Mouse (Mus musculus) lung, embryonic 14.5 days (tissue): Measurements from ENCODE around the gene Kif5a. TPM values are rescaled to one million over a fixed set of nuclear protein-coding genes. Genes with fewer than 3 reads are reported as not detected.

Experiments used
- ATAC-seq: fragments of 200-750 bp; cut with Nextera tagmentation; 2 replicates; pipeline ENCODE4 v1.8.0; 2017; ENCODE audit warnings: mild to moderate bottlenecking, moderate TSS enrichment, moderate library complexity; ENCODE audit not compliant: insufficient read depth
- DNase-seq: peaks from one replicate; pipeline ENCODE4 v3.0.0-alpha.2; 2015
- H3K27ac ChIP-seq: fragments of 300-500 bp; sonication (generic); 2 replicates; pipeline ENCODE4 v1.5.1; 2014; ENCODE audit warnings: low read depth, mild to moderate bottlenecking, moderate library complexity
- H3K27me3 ChIP-seq: fragments of 300-500 bp; sonication (generic); 2 replicates; pipeline ENCODE4 v1.6.1; 2014; ENCODE audit warnings: low read length, control low read depth; ENCODE audit not compliant: insufficient read depth
- H3K36me3 ChIP-seq: fragments of 300-500 bp; sonication (generic); 2 replicates; pipeline ENCODE4 v1.6.1; 2014; ENCODE audit warnings: control low read depth; ENCODE audit not compliant: insufficient read depth
- H3K4me1 ChIP-seq: fragments of 300-500 bp; sonication (generic); 2 replicates; pipeline ENCODE4 v1.6.1; 2014; ENCODE audit warnings: antibody characterized with exemption, control low read depth; ENCODE audit not compliant: insufficient read depth
- H3K4me2 ChIP-seq: fragments of 300-500 bp; sonication (generic); 2 replicates; pipeline ENCODE4 v1.6.1; 2014; ENCODE audit warnings: mild to moderate bottlenecking
- H3K4me3 ChIP-seq: fragments of 300-500 bp; sonication (generic); 2 replicates; pipeline ENCODE4 v1.5.1; 2014; ENCODE audit warnings: low read depth, low read length
- H3K9ac ChIP-seq: fragments of 300-500 bp; sonication (generic); 2 replicates; pipeline ENCODE4 v1.6.1; 2014
- H3K9me3 ChIP-seq: fragments of 300-500 bp; sonication (generic); 2 replicates; pipeline ENCODE4 v1.6.1; 2016; ENCODE audit warnings: low read depth, low read length, control low read depth
- CTCF ChIP-seq: IDR thresholded peaks from 2 replicates; pipeline ENCODE4 v1.5.1; 2016; ENCODE audit warnings: antibody characterized with exemption, low read depth
- WGBS: fragments of 180-500 bp; shearing (Covaris S2); extraction: QIAGEN DNeasy Blood & Tissue Kit; methylation state at CpG from one replicate; pipeline ENCODE4 v1.1.7; 2014; 5-methylcytosine and 5-hydroxymethylcytosine counted together
- polyA plus RNA-seq: library from polyadenylated mRNA; unstranded; fragments of >200 nt; fragmentation: Nextera tagmentation; extraction: Ambion mirVana; gene quantifications from 2 replicates; pipeline ENCODE4 v1.2.1, GENCODE M21; 2014

Kif5a gene
- polyA plus RNA-seq, 1 experiment from 2014 or later = 0.64 TPM

GRCm38 (mm10) chr10:127218339-127218738 is 44.8 kb downstream of the Kif5a start:
- Histone ChIP-seq H3K9ac (no peak overlapping the region), H3K4me1 (no peaks in the 10 kb centered on the region), H3K27ac (no peak overlapping the region), H3K9me3 (no peaks in the 10 kb centered on the region), H3K36me3 (no peaks in the 10 kb centered on the region), H3K27me3 (no peaks in the 10 kb centered on the region), H3K4me2 (no peak overlapping the region), H3K4me3 (no peak overlapping the region)
- no peak for ATAC-seq
- DNase-seq = no peak
- no peak for TF ChIP-seq CTCF
- 91% methylated on average over 2 of the region's 2 CpGs for WGBS

DNA sequence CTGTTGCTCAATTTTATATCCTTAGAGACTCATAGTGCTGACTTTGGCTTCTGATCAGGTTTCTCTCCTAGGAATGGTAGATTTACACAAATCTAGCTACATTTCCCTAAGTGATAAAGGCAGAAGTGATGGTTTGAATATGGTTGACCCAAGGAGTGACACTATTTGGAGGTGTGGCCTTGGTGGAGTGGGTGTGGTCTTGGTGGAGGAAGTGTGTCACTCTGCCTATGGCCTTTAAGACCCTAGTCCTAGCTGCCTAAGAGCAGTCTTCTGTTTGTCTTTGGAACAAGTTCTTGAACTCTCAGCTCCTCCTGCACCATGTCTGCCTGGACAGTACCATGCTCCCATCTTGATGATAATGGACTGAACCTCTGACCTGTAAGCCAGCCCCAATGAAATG is 46.0 kb downstream of the Kif5a start:
- H3K36me3 ChIP-seq = no peaks in the 10 kb centered on the region
- no peaks in the 10 kb centered on the region for H3K4me1 ChIP-seq
- no peaks in the 10 kb centered on the region for H3K9me3 ChIP-seq
- no peaks in the 10 kb centered on the region for H3K27me3 ChIP-seq
- H3K9ac ChIP-seq = no peak overlapping the region
- H3K4me2 ChIP-seq = no peak overlapping the region
- TF ChIP-seq CTCF = no peak
- no peak overlapping the region for H3K27ac ChIP-seq
- ATAC-seq (no peak), DNase-seq (no peak)
- no peak overlapping the region for H3K4me3 ChIP-seq

GRCm38 (mm10) chr10:127216456-127216855 is 46.7 kb downstream of the Kif5a start:
- H3K36me3 ChIP-seq = no peaks in the 10 kb centered on the region
- H3K27ac ChIP-seq = no peak overlapping the region
- no peak for TF ChIP-seq CTCF
- ATAC-seq (no peak), DNase-seq (no peak)
- H3K4me2 ChIP-seq = no peak overlapping the region
- no peaks in the 10 kb centered on the region for H3K4me1 ChIP-seq
- H3K4me3 ChIP-seq = no peak overlapping the region
- no peak overlapping the region for H3K9ac ChIP-seq
- H3K9me3 ChIP-seq = no peaks in the 10 kb centered on the region
- no peaks in the 10 kb centered on the region for H3K27me3 ChIP-seq
- 91% methylated on average over 11 of the region's 11 CpGs for WGBS

DNA sequence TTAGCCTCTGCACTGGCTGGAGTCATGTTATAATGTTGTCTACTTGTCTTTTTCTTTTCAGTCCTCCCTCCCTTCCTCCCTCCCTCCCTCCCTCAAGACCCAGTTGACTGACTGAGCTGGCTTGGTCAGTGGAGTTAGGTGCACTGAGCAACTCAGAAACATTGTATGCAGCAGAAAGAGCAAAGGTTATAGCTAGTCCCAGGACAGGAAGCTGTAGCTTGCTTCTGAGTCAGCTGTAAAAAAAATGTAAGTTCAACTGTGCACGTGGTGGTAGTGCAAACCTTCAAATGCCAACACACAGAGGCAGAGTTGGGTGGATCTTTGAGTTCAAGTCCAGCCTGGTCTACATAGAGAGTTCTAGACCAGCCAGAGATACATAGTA is 48.7 kb downstream of the Kif5a start:
- 42% methylated on average over 1 of the region's 1 CpGs for WGBS

GRCm38 (mm10) chr10:127213704-127214421 is 49.3 kb downstream of the Kif5a start:
- ATAC-seq (no peak), DNase-seq (no peak)
- Histone ChIP-seq H3K27ac (no peak overlapping the region), H3K9ac (no peak overlapping the region), H3K36me3 (no peaks in the 10 kb centered on the region), H3K4me3 (no peak overlapping the region), H3K27me3 (no peaks in the 10 kb centered on the region), H3K9me3 (no peaks in the 10 kb centered on the region), H3K4me2 (no peak overlapping the region), H3K4me1 (no peaks in the 10 kb centered on the region)
- 76% methylated on average over 13 of the region's 13 CpGs for WGBS
- TF ChIP-seq CTCF = no peak

More for the DNA sequence above, 48.7 kb downstream of the Kif5a start:
- Histone ChIP-seq H3K27me3 (no peaks in the 10 kb centered on the region), H3K4me2 (no peak overlapping the region), H3K9ac (no peak overlapping the region), H3K4me3 (no peak overlapping the region), H3K27ac (no peak overlapping the region), H3K36me3 (no peaks in the 10 kb centered on the region), H3K4me1 (no peaks in the 10 kb centered on the region), H3K9me3 (no peaks in the 10 kb centered on the region)
- DNase-seq (no peak), ATAC-seq (no peak)
- TF ChIP-seq CTCF = no peak

DNA sequence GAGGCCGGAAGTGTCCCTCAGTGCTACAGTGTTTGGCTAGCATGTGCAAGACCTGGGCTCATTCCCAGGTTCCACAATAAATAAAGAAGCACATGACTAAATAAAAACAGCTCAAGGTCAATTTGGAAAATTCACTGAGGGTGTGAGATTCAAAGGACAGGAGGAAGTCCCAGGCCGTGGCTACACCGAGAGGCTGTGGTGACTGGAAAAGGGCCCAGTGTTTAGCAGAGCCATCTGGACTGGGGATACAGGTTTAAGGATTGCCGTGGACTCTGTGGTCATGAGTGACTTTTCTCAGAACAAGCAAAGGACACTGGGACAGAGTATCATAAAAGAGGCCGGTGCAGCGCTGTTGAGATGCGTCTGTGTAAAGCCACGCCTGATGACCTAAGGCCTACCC is 49.9 kb downstream of the Kif5a start:
- H3K4me3 ChIP-seq = no peak overlapping the region
- H3K4me2 ChIP-seq = no peak overlapping the region
- H3K9me3 ChIP-seq = no peaks in the 10 kb centered on the region
- no peak overlapping the region for H3K9ac ChIP-seq
- peaks cover 5% of the 10 kb centered on the region; the same call in 1 of the 2 replicates for H3K36me3 ChIP-seq
- H3K4me1 ChIP-seq = no peaks in the 10 kb centered on the region
- TF ChIP-seq CTCF = no peak
- H3K27ac ChIP-seq = no peak overlapping the region
- no peak for DNase-seq
- WGBS = 84% methylated on average over 8 of the region's 8 CpGs
- no peak for ATAC-seq
- no peaks in the 10 kb centered on the region for H3K27me3 ChIP-seq

- Histone ChIP-seq H3K4me2 (peak within 1 kb of the TSS; percentile 91), H3K9me3 (no peaks in the 10 kb centered on the region), H3K4me3 (peak within 1 kb of the TSS; percentile 81), H3K27ac (0 out of 2 replicates have a peak within 1 kb of the TSS, but pooled peaks have one; percentile 14), H3K27me3 (no peaks in the 10 kb centered on the region), H3K4me1 (no peaks in the 10 kb centered on the region), H3K36me3 (peaks cover 19% of the 10 kb centered on the region), H3K9ac (peak within 1 kb of the TSS; percentile 75)
- ATAC-seq (peak; percentile 98), DNase-seq (peak; percentile 91)
- WGBS = 1% methylated on average over 47 of the region's 47 CpGs
- TF ChIP-seq CTCF = no peak
These were observed 51.7 kb downstream of the Kif5a start, which contains the start of gene Pip4k2c for GRCm38 (mm10) chr10:127211414-127211854. TSS of gene Pip4k2c (minus strand) at chr10:127211585.
